Mouse (Mus musculus) midbrain, embryonic 11.5 days (tissue): Measurements from ENCODE around the gene Akp3. TPM values are rescaled to one million over a fixed set of nuclear protein-coding genes. Genes with fewer than 3 reads are reported as not detected.

Experiments used
- ATAC-seq: fragments of 200-750 bp; cut with Nextera tagmentation; 2 replicates; pipeline ENCODE4 v1.8.0; 2017; ENCODE audit warnings: moderate TSS enrichment, moderate library complexity; ENCODE audit not compliant: low FRiP score
- DNase-seq: peaks from one replicate; pipeline ENCODE4 v3.0.0; 2015; ENCODE audit warnings: low spot score; ENCODE audit errors: missing footprints
- H3K27ac ChIP-seq: fragments of 300-500 bp; sonication (generic); 2 replicates; pipeline ENCODE4 v1.5.1; 2014; ENCODE audit warnings: low read depth, low read length
- H3K27me3 ChIP-seq: fragments of 300-500 bp; sonication (generic); 2 replicates; pipeline ENCODE4 v1.6.1; 2014; ENCODE audit warnings: mild to moderate bottlenecking, low read length, moderate library complexity, mixed read lengths; ENCODE audit not compliant: control insufficient read depth, insufficient read depth
- H3K36me3 ChIP-seq: fragments of 300-500 bp; sonication (generic); 2 replicates; pipeline ENCODE4 v1.6.1; 2014; ENCODE audit warnings: mild to moderate bottlenecking, low read length, moderate library complexity, mixed read lengths; ENCODE audit not compliant: control insufficient read depth, insufficient read depth
- H3K4me1 ChIP-seq: fragments of 300-500 bp; sonication (generic); 2 replicates; pipeline ENCODE4 v1.6.1; 2014; ENCODE audit warnings: low read length; ENCODE audit not compliant: control insufficient read depth, insufficient read depth
- H3K4me2 ChIP-seq: fragments of 300-500 bp; sonication (generic); 2 replicates; pipeline ENCODE4 v1.6.1; 2014; ENCODE audit warnings: mild to moderate bottlenecking, moderate library complexity
- H3K4me3 ChIP-seq: fragments of 300-500 bp; sonication (generic); 2 replicates; pipeline ENCODE4 v1.5.1; 2014; ENCODE audit warnings: low read depth, low read length
- H3K9ac ChIP-seq: fragments of 300-500 bp; sonication (generic); 2 replicates; pipeline ENCODE4 v1.6.1; 2014; ENCODE audit warnings: low read length
- H3K9me3 ChIP-seq: fragments of 300-500 bp; sonication (generic); 2 replicates; pipeline ENCODE4 v1.6.1; 2016; ENCODE audit warnings: low read length; ENCODE audit not compliant: control insufficient read depth
- WGBS: fragments of 180-500 bp; shearing (Covaris S2); extraction: QIAGEN DNeasy Blood & Tissue Kit; methylation state at CpG from one replicate; pipeline ENCODE4 v1.1.7; 2014; 5-methylcytosine and 5-hydroxymethylcytosine counted together
- polyA plus RNA-seq: library from polyadenylated mRNA; unstranded; fragments of >200 nt; fragmentation: Nextera tagmentation; extraction: Ambion mirVana; gene quantifications from 2 replicates; pipeline ENCODE4 v1.2.1, GENCODE M21; 2014

Gene Akp3
- polyA plus RNA-seq, 1 experiment from 2014 or later = not detected

DNA sequence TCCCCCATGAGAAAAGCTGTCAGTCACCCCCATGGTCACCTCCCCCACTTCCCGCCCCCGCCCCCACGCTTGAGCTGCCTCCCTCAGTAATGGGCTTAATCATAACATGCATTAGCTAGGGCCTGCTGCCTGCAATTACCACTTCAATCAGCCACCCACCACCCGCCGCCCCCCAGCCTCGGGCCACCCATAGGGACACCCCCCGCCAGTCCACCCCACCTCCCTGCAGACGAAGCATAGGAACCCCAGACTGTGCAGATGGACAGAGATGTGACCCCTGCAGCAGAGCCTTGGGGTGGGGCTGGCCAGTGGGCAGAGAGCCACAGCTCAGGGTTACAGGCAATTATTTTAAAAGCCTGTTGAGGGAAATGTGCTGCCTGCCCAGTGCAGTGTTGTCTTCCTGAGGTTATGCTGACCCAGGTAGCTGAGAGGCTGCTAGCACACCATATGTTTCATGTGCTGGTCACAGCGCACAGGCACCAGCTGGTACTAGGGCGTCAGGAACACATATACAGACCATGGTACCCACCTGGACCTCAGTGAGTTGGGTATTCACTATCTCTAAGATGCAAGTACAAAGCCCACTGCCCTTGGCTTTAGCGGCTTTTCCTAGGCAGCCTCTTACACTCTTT is 39.5 kb downstream of the Akp3 start:
- Histone ChIP-seq H3K36me3 (no peaks in the 10 kb centered on the region), H3K27ac (no peak overlapping the region), H3K27me3 (no peaks in the 10 kb centered on the region; the same call in 1 of the 2 replicates), H3K4me1 (no peaks in the 10 kb centered on the region), H3K9me3 (no peaks in the 10 kb centered on the region), H3K4me2 (no peak overlapping the region), H3K4me3 (no peak overlapping the region), H3K9ac (no peak overlapping the region)
- DNase-seq (no peak), ATAC-seq (peak; percentile 55)
- 47% methylated on average over 11 of the region's 11 CpGs for WGBS

DNA sequence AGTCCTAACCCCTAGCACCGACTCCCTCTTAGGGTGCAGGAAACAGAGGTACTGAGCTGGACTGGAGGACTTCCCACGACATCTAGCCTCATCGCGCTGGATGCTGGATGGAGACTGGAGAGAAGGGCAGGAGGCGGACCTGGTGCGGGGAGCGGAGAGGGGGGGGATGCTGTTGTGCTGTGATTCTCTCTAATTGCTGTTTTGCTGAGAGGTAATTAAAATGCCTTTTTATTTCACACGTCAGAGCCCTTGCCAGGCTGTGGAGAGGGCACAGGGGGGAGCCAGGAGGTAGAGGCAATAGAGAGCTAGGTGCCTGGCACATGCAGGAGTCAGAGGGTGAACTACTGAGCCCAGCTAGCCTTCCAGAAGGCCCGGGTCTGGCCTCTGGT is 40.0 kb downstream of the Akp3 start:
- DNase-seq (no peak), ATAC-seq (no peak)
- Histone ChIP-seq H3K27me3 (no peaks in the 10 kb centered on the region; the same call in 1 of the 2 replicates), H3K4me2 (no peak overlapping the region), H3K4me1 (no peaks in the 10 kb centered on the region), H3K36me3 (no peaks in the 10 kb centered on the region), H3K27ac (no peak overlapping the region), H3K9ac (no peak overlapping the region), H3K9me3 (no peaks in the 10 kb centered on the region), H3K4me3 (no peak overlapping the region)
- WGBS = 51% methylated on average over 9 of the region's 9 CpGs

DNA sequence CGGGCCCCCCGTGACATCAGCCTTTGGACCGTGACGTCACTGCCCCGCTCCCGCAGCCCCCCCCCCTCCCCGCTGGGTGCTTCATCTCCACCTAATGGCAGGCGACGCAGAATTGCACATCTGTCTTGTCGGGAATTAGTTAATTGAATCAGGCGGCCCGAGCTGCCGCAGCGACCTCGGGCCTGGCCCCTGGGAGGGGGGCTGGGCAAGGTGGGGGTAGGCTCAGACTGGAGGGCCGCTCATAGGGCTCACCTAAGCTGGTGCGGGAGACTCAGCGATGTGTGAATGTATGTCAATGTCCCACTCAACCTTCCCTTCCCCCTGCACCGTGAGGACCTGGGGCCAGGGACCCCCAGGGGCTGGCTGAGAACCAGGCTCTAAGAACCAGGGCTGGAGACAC is 45.7 kb downstream of the Akp3 start:
- Histone ChIP-seq H3K9ac (no peak overlapping the region), H3K4me3 (no peak overlapping the region)

DNA sequence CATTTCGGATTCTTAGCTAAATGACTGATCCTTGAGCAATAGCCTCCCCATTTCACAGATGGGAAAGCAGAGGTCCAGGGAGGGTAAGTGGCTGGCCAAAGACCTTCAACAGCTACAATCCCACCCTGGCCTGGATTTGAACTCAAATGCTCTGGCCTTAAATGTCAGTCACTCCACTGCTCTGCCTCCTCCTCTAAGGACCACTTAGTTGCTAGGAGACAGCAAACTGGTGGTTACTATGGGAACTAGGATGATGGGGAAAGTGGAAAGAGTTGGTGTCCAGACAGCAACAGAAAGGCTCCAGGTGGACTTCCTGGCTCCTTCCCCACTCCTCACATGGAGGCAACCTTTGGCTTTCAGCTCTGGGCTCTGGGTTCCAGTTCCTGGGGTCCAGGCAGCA is 46.5 kb downstream of the Akp3 start:
- Histone ChIP-seq H3K36me3 (no peaks in the 10 kb centered on the region), H3K4me3 (no peak overlapping the region), H3K27ac (no peak overlapping the region), H3K27me3 (no peaks in the 10 kb centered on the region), H3K4me1 (peaks cover 7% of the 10 kb centered on the region), H3K9ac (no peak overlapping the region), H3K9me3 (no peaks in the 10 kb centered on the region), H3K4me2 (no peak overlapping the region)
- no peak for ATAC-seq
- DNase-seq = peak; percentile 90
- WGBS = 96% methylated on average over 1 of the region's 1 CpGs

More for the DNA sequence above, 45.7 kb downstream of the Akp3 start:
- 10% methylated on average over 17 of the region's 19 CpGs for WGBS
- H3K9me3 ChIP-seq = no peaks in the 10 kb centered on the region
- ATAC-seq (peak; percentile 51), DNase-seq (peak; percentile 80)
- no peaks in the 10 kb centered on the region for H3K36me3 ChIP-seq
- no peaks in the 10 kb centered on the region for H3K27me3 ChIP-seq
- H3K4me1 ChIP-seq = peaks cover 7% of the 10 kb centered on the region
- H3K27ac ChIP-seq = no peak overlapping the region
- H3K4me2 ChIP-seq = 0 out of 2 replicates have a peak overlapping the region, but pooled peaks have one; percentile 0

DNA sequence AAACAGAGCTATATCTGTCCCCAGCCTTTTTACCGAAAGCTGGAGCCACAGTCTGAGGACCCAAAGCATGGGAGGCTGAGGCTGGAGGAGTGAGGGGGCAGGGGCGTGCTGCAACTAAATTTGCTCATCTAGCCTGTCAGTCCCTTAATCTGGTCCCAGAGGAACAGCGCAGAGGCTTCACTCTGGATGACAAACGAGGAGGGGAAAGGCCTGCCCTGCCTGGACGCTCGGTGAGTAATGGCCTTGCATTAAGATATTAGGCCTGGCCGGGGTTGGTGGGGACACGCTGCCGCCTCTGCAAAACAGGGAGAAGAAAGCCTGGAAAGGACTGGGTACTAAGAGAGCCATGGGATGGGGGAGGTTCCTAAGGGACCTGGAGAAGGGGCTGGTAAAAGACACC is 47.5 kb downstream of the Akp3 start:
- Histone ChIP-seq H3K4me1 (peaks cover 7% of the 10 kb centered on the region), H3K27me3 (no peaks in the 10 kb centered on the region), H3K27ac (no peak overlapping the region), H3K36me3 (no peaks in the 10 kb centered on the region), H3K9ac (no peak overlapping the region), H3K4me3 (no peak overlapping the region), H3K4me2 (no peak overlapping the region), H3K9me3 (no peaks in the 10 kb centered on the region)
- ATAC-seq (no peak), DNase-seq (peak; percentile 70)
- WGBS = 48% methylated on average over 9 of the region's 9 CpGs

DNA sequence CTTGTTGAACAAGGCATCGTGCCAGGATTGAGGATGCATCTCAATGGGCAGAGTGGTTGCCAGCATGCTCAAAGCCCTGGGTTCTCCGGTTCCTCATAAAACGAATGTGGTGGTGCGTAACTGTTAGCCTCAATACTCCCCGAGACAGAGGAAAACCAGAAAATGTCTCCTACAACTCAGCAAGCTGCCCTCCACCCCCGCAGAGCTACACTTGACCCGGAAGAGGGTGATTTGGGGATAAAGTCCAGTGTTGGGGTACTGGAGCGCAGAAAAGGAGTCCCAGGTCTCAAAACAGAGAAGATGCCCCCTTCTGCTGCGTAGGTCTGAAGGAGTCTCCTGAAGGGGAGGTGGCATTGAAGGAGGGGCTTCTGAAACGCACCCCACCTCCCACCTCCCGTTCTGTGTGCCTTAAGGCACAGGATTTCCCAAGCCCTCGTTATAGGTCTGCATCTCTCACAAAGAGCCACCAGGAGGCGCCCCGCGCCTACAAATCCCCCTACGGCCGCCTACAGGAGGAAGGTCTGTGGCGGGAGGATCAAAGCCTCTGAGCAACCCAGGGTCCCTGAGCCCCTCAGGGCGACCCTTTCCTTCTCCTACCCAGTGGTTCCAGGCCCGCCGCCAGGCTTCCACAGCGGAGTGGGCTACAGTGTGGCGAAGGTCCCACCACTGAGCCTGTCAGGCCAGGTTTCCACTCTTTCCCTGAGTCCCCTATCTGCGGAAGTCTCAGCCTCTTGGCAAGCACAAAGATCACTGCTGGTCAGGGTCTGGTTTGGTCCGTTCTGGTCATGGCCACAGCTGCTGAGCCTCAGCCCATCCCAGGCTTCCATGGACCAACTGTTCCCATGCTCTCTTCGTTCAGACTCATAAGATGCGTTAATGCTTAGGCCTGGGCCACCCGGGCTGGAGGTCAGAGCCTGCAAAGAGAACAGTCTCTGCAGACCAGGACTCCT is 49.5 kb downstream of the Akp3 start:
- H3K9ac ChIP-seq = no peak overlapping the region; the same call in 1 of the 2 replicates
- H3K9me3 ChIP-seq = no peaks in the 10 kb centered on the region
- no peaks in the 10 kb centered on the region for H3K36me3 ChIP-seq
- H3K27me3 ChIP-seq = no peaks in the 10 kb centered on the region
- H3K4me3 ChIP-seq = no peak overlapping the region
- DNase-seq = peak; percentile 98
- 25% methylated on average over 27 of the region's 28 CpGs for WGBS
- no peak overlapping the region for H3K27ac ChIP-seq
- peaks cover 10% of the 10 kb centered on the region for H3K4me1 ChIP-seq
- peak; percentile 40 for ATAC-seq
- peak overlapping the region; percentile 23; the same call in 1 of the 2 replicates for H3K4me2 ChIP-seq

DNA sequence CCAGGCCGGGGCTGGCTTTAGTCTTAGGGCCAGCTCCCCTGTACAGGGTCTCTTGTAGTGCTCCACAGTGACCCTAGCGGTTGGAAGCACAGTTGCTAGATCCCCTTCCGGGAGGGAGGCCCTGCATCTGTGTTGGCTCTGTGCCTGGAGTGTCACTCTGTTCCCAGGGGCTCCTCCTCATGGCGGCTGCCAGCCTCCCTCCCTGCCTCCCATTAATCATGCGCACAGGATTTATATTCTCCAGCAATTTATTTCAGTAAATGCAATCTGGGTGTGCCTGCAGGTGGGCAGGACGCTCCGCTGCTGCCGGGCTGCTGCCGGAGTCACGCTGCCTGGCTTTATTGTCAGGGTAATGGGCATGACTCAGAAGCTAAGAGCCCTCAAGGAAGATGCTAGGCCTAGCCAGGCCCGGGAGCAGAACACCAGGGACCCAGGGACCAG is 51.1 kb downstream of the Akp3 start:
- WGBS = 9% methylated on average over 11 of the region's 11 CpGs
- Histone ChIP-seq H3K9me3 (no peaks in the 10 kb centered on the region), H3K9ac (no peak overlapping the region), H3K27me3 (no peaks in the 10 kb centered on the region), H3K4me2 (peak overlapping the region; percentile 4; the same call in 1 of the 2 replicates), H3K36me3 (no peaks in the 10 kb centered on the region), H3K4me1 (peaks cover 5% of the 10 kb centered on the region; the same call in 1 of the 2 replicates), H3K4me3 (no peak overlapping the region), H3K27ac (no peak overlapping the region)
- ATAC-seq (peak; percentile 80), DNase-seq (peak; percentile 87)
